Mouse (Mus musculus): ENCODE results near the gene Olfr262. TPM values are rescaled to one million over a fixed set of nuclear protein-coding genes. Genes with fewer than 3 reads are reported as not detected.
"Not testable (repeated sequence)": the region's sequence is repeated elsewhere in the genome, so short reads cannot be mapped to it uniquely, and the experiment has no call there.

The Olfr262 gene
- polyA plus RNA-seq (2012; rRNA removed), result not detected in 2 replicates

GRCm38 (mm10) chr19:12241559-12241958, at the start of gene Olfr262:
Gene Olfr262, minus strand, starts transcription at chr19:12241659.
- Histone ChIP-seq H3K4me1 (ENCODE audit: control insufficient read depth, insufficient read depth, low read length) (no peaks in the 10 kb centered on the region), H3K4me3 (replicated peaks; ENCODE audit: extremely low read depth, low read depth, low read length) (no peak within 1 kb of the TSS)
- 72% methylated on average over 1 of the region's 1 CpGs for WGBS
- no peak for TF ChIP-seq CTCF (IDR thresholded peaks at IDR 0.05; ENCODE audit: insufficient read depth, low read length)
- no peak for TF ChIP-seq POLR2A (IDR thresholded peaks at IDR 0.05; ENCODE audit: borderline replicate concordance, extremely low read depth, low read depth, low read length)
- no peak for DNase-seq

- Histone ChIP-seq H3K4me1 (ENCODE audit: control insufficient read depth, insufficient read depth, low read length) (no peaks in the 10 kb centered on the region), H3K4me3 (replicated peaks; ENCODE audit: extremely low read depth, low read depth, low read length) (no peak within 1 kb of the TSS)
- 52% methylated on average over 2 of the region's 2 CpGs for WGBS
- TF ChIP-seq CTCF (IDR thresholded peaks at IDR 0.05; ENCODE audit: insufficient read depth, low read length), result no peak
- TF ChIP-seq POLR2A (IDR thresholded peaks at IDR 0.05; ENCODE audit: borderline replicate concordance, extremely low read depth, low read depth, low read length), result no peak
- no peak for DNase-seq
Observed at GRCm38 (mm10) chr19:12279554-12279953, 38.1 kb upstream of the Olfr262 start, which contains the start of gene Olfr1434. Gene Olfr1434, plus strand, starts transcription at chr19:12279854.

DNA sequence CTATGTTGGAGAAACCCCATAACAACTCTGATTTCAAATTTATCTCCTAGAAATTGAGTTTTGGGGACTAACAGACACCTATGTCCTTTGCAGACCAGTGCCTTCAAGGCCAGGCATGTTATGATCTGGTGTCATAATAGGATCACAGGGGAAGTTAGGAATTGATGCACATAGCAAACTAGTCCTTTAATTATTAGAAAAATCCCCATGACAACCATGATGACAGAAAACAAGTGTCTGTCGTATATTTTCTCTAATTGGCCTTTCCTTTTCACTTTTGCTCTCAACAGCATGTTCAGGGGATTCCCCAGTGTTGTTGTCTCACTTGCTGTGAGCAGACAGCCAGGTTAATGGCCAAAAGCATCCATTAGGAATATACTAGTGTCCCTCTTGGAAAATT, 19.3 kb upstream of the Olfr262 start, which contains the start of gene Olfr235:
Gene Olfr235 (plus strand): TSS at position 301 of the 400 bp plus-strand sequence.
- WGBS, result 59% methylated on average over 1 of the region's 1 CpGs
- DNase-seq, result no peak
- no peak for TF ChIP-seq CTCF (IDR thresholded peaks at IDR 0.05; ENCODE audit: insufficient read depth, low read length)
- no peak for TF ChIP-seq POLR2A (IDR thresholded peaks at IDR 0.05; ENCODE audit: borderline replicate concordance, extremely low read depth, low read depth, low read length)
- Histone ChIP-seq H3K4me3 (replicated peaks; ENCODE audit: extremely low read depth, low read depth, low read length) (no peak within 1 kb of the TSS), H3K4me1 (ENCODE audit: control insufficient read depth, insufficient read depth, low read length) (no peaks in the 10 kb centered on the region)

- not testable (repeated sequence) for H3K4me3 ChIP-seq (replicated peaks; ENCODE audit: extremely low read depth, low read depth, low read length); H3K4me1 ChIP-seq (ENCODE audit: control insufficient read depth, insufficient read depth, low read length); DNase-seq
Observed at GRCm38 (mm10) chr19:12232496-12232895, 9.0 kb downstream of the Olfr262 start, which contains the start of gene Olfr1432. Gene Olfr1432, minus strand, starts transcription at chr19:12232596.

DNA sequence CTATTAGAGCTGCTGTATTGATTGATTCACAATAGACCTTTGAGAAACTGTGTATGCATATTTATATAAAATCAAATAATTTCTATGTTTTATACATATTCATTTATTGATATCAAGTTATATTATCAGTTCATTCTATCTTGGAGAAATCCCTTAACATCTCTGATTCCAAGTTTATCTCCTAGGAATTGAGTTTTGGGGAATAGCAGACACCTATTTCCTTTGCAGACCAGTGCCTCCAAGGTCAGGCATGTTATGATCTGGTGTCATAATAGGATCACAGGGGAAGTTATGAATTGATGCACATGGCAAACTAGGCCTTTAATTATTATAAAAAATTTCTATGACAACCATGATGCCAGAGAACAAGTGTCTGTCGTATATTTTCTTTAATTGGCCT, 41.1 kb downstream of the Olfr262 start, which contains the start of gene Olfr1431:
Gene Olfr1431 (plus strand): TSS at position 301 of the 400 bp plus-strand sequence.
- 66% methylated on average over 1 of the region's 1 CpGs for WGBS
- Histone ChIP-seq H3K4me3 (replicated peaks; ENCODE audit: extremely low read depth, low read depth, low read length) (no peak within 1 kb of the TSS), H3K4me1 (ENCODE audit: control insufficient read depth, insufficient read depth, low read length) (no peaks in the 10 kb centered on the region)
- no peak for TF ChIP-seq POLR2A (IDR thresholded peaks at IDR 0.05; ENCODE audit: borderline replicate concordance, extremely low read depth, low read depth, low read length)
- TF ChIP-seq CTCF (IDR thresholded peaks at IDR 0.05; ENCODE audit: insufficient read depth, low read length), result no peak
- DNase-seq, result no peak

DNA sequence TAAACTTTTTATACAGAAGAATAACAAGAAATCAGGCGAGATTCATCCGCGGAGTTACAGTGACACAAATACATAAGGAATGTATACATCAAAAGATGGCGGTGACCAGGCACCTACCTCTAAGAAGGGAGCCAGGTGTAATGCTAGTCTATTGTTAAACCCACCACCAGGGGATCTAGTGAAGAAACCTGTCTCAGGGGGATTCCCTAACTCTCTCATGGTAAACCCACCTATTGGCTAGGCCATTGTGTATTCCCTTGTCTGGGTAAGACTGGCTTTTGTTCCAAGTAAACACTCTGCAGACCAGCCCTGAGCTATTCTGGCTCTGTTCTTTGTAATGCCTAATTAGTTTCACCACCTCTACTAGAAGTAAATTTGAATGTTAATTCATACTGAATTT, 42.4 kb downstream of the Olfr262 start:
- not testable (repeated sequence) for H3K4me3 ChIP-seq (replicated peaks; ENCODE audit: extremely low read depth, low read depth, low read length); H3K4me1 ChIP-seq (ENCODE audit: control insufficient read depth, insufficient read depth, low read length); DNase-seq
- 90% methylated on average over 4 of the region's 4 CpGs for WGBS

Other genes with a start within 250 kb of the Olfr262 start
- gene Olfr1423, start 200.3 kb downstream of the Olfr262 start, polyA plus RNA-seq (2012; rRNA removed), result not detected in 2 replicates
- not detected in 2 replicates for gene Olfr1424, start 179.0 kb downstream of the Olfr262 start, polyA plus RNA-seq (2012; rRNA removed)
- gene Olfr1425, start 163.9 kb downstream of the Olfr262 start, polyA plus RNA-seq (2012; rRNA removed), result not detected in 2 replicates
- gene Olfr1426, start 149.6 kb downstream of the Olfr262 start, polyA plus RNA-seq (2012; rRNA removed), result not detected in 2 replicates
- not detected in 2 replicates for gene Olfr1427, start 138.3 kb downstream of the Olfr262 start, polyA plus RNA-seq (2012; rRNA removed)
- gene Olfr1428, start 125.8 kb downstream of the Olfr262 start, polyA plus RNA-seq (2012; rRNA removed), result not detected in 2 replicates
- gene Olfr76, start 118.5 kb downstream of the Olfr262 start, polyA plus RNA-seq (2012; rRNA removed), result not detected in 2 replicates
- not detected in 2 replicates for gene Olfr1555-ps1, start 71.5 kb downstream of the Olfr262 start, polyA plus RNA-seq (2012; rRNA removed)
- gene Olfr1431, start 41.0 kb downstream of the Olfr262 start, polyA plus RNA-seq (2012; rRNA removed), result not detected in 2 replicates
- not detected in 2 replicates for gene Olfr1432, start 9.1 kb downstream of the Olfr262 start, polyA plus RNA-seq (2012; rRNA removed)
- gene Olfr235, start 19.4 kb upstream of the Olfr262 start, polyA plus RNA-seq (2012; rRNA removed), result not detected in 2 replicates
- not detected in 2 replicates for gene Olfr1434, start 38.2 kb upstream of the Olfr262 start, polyA plus RNA-seq (2012; rRNA removed)
- gene Olfr1436, start 57.5 kb upstream of the Olfr262 start, polyA plus RNA-seq (2012; rRNA removed), result not detected in 2 replicates
- gene Olfr1437, start 83.4 kb upstream of the Olfr262 start, polyA plus RNA-seq (2012; rRNA removed), result not detected in 2 replicates
- gene Olfr1438-ps1, start 94.3 kb upstream of the Olfr262 start, polyA plus RNA-seq (2012; rRNA removed), result not detected in 2 replicates
- not detected in 2 replicates for gene Olfr1440, start 145.6 kb upstream of the Olfr262 start, polyA plus RNA-seq (2012; rRNA removed)
- not detected in 2 replicates for gene Olfr1441, start 175.8 kb upstream of the Olfr262 start, polyA plus RNA-seq (2012; rRNA removed)
- gene Pfpl, start 186.2 kb upstream of the Olfr262 start, polyA plus RNA-seq (2012; rRNA removed), result not detected in 2 replicates
- gene Mpeg1, start 219.1 kb upstream of the Olfr262 start, polyA plus RNA-seq (2012; rRNA removed), result 22.2 and 35.3 TPM in 2 replicates